Mouse (Mus musculus): Measurements from ENCODE around the gene Atf1.
A peak's percentile ranks its signal among the peaks of the same experiment; 100 is the strongest.

Gene Atf1

GRCm38 (mm10) chr15:100216173-100216572, 11.4 kb upstream of the Atf1 start:
- DNase-seq (ENCODE audit: low spot score), result no peak

GRCm38 (mm10) chr15:100218018-100218417, 9.6 kb upstream of the Atf1 start:
- DNase-seq (ENCODE audit: low spot score), result no peak

- DNase-seq (ENCODE audit: low spot score), result peak; percentile 70
Observed at GRCm38 (mm10) chr15:100219396-100219795, 8.2 kb upstream of the Atf1 start.

- DNase-seq (ENCODE audit: low spot score), result no peak
Observed at GRCm38 (mm10) chr15:100220916-100221315, 6.7 kb upstream of the Atf1 start.

DNA sequence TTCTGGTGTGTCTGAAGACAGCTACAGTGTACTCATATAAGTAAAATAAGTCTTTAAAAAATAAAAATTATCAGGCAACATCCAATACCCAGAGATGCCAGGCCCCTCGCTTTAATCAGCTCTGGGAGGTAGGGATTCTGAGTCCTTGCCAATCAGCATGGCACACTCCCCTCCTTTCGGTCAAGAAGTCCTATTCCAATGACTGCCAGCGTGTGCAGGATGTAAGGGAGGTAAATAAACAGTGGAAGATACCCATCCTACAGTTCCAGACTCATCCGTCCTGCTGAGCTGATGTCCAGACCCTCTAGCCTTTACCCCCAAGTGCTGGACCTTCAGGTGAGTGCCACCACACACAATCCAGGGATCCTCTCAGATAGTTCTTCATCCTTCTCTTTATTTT, 2.2 kb upstream of the Atf1 start:
- DNase-seq (ENCODE audit: low spot score), result no peak

GRCm38 (mm10) chr15:100225891-100226290, 1.7 kb upstream of the Atf1 start:
- DNase-seq (ENCODE audit: low spot score), result no peak

DNA sequence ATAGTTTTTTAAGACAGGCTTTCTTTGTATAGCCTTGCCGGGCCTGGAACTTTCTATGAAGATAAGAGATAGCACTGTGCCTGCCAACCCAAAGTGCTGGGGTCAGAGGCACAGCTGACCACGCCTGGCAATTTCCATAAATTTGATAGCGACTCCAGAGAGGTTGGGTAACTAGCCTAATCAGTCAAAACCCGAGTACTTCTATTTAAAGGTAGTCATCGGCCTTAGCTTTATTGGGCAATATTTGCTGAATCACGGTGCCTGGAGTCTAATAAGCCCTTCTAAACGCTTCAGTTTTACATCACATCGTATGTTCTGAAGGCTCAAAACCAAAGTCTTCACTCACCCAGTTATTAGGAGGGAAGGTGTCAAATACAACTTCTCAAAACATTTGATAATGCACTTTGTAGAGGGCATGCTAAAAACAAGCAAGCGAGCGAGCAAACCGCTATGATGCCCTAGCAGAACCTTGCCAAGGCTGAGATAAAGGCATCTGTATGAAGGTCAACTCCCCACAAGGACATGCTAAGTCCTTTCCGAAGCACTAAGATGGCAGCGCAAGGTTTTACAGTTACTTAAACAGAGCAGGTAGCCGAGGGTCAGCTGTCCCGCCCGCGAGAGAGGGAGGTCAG, 472 bp upstream of the Atf1 start:
- DNase-seq (ENCODE audit: low spot score), result peak; percentile 43

GRCm38 (mm10) chr15:100228535-100229336, 1.1 kb downstream of the Atf1 start:
- DNase-seq (ENCODE audit: low spot score), result no peak

GRCm38 (mm10) chr15:100230655-100231054, 3.0 kb downstream of the Atf1 start:
- DNase-seq (ENCODE audit: low spot score), result no peak

GRCm38 (mm10) chr15:100231616-100232525, 4.3 kb downstream of the Atf1 start:
- DNase-seq (ENCODE audit: low spot score), result no peak

DNA sequence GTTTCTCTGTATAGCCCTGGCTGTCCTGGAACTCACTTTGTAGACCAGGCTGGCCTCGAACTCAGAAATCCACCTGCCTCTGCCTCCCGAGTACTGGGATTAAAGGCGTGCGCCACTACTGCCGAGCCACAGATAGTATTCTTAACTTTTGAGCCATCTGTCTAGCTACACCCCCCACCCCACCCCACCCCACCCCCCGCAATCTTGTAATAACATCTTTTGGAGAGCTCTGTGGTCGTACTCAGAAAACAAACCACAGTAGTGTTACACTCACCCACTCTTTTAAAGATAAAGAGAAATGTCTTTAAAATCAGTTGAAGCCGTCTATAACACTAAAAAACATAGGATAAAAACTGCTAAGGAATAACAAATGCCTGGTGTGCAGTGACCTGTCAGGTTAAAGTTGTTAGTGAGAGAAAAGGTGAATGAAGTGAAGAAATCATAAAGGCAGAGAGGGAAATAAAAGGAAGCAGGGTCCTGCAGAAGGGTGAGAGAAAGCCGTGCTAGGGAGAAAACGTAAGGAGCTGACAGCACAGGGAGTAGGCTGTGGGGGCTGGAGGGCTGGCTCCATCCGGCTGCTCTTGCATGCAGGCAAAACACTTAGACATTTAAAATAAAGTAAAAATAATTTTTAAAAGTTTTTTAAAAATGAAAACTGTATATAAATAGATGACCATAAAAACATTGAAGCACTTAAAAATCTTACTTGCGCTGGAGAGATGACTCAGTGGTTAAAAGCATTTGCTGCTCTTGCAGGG, 7.8 kb downstream of the Atf1 start:
- no peak for DNase-seq (ENCODE audit: low spot score)

DNA sequence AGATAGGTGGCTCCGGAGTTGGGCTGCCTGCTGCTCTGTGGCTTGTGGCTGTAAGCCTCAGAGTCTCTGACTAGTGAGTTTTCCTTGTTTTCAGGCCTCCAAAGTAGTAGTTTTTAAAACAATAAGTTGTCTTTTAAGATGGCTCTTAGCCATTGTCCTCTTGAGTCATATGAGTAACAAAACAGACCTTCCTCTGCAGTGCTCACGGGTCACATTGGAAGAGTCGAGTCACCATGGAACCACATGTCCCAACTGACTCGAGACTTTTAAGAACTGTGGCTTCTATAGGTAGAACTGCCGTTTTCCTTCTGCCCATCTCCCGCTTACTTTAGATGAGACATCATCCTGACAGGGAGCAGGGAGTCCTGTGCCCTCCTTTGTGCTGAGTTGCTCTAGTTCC, 9.3 kb downstream of the Atf1 start:
- DNase-seq (ENCODE audit: low spot score), result no peak

DNA sequence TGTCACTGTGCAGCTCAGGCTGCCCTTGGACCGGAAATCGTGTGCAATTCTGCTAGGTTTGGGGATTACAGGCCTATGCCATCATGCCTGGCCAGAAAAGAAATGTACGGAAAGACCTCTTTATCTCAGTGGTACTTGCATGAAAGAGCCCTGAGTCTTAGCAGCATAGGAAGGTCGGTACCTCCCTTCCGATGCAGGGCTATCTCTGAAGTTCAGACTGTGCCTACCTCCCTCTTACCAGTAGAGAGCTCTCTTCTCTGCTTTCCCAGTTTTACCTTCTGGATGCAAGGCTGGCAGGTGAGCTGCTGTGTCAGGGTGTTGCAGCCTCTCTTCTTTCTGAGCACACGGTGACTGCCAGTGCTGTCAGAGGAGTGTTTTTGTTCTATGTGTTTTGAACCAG, 14.2 kb downstream of the Atf1 start:
- DNase-seq (ENCODE audit: low spot score), result no peak

- DNase-seq (ENCODE audit: low spot score), result no peak
Observed at GRCm38 (mm10) chr15:100245951-100246350, 18.3 kb downstream of the Atf1 start.

- no peak for DNase-seq (ENCODE audit: low spot score)
Observed at GRCm38 (mm10) chr15:100247296-100247695, 19.7 kb downstream of the Atf1 start.

DNA sequence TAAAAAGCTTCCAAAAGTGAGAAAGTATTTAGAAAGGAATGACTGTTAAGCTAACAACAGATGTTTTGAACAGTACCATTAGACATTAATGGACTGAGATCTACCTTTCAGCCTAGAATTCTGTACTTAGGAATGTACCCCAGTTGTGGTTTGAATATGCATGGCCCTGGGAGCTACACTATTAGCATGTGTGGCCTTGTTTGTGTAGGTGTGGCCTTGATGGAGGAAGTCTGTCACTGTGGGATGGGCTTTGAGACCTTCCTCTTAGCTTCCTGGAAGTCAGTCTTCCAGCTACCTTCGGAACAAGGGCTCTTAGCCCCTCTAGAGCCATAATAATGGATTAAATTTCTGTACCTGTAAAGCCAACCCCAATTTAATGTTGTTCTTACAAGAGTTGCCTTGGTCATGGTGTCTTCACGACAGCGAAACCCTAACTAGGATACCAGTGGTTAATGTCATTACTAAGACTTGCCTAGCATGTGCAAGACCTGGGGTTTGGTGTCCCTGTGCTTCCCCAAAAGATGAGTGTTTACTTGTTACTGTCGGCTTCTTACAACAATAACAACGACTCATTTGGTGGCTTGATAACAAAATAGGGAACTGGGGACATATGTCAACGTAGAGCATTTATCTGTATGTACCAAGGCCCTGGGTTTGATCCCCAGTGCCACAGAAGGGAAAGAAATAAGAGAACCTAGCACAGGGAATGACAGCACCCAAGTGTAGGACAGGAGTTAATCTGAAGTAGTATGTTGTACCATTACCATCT, 21.2 kb downstream of the Atf1 start:
- DNase-seq (ENCODE audit: low spot score), result no peak

- no peak for DNase-seq (ENCODE audit: low spot score)
Observed at GRCm38 (mm10) chr15:100251153-100251780, 23.6 kb downstream of the Atf1 start.

DNA sequence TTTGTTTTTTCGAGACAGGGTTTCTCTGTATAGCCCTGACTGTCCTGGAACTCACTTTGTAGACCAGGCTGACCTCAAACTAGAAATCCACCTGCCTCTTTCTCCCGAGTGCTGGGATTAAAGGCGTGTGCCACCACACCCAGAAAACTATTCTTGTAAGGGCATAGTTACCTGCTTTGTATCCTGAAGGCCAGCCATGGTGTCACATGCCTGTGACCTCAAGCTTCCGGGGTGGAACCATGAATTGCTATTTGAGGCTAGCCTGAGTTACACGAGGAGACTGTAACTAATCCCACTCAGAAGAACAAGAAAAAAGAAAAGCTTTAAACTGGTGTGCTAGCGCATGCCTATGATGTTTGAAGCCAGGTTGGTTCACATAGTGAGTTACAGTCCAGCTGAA, 28.8 kb downstream of the Atf1 start:
- no peak for DNase-seq (ENCODE audit: low spot score)

DNA sequence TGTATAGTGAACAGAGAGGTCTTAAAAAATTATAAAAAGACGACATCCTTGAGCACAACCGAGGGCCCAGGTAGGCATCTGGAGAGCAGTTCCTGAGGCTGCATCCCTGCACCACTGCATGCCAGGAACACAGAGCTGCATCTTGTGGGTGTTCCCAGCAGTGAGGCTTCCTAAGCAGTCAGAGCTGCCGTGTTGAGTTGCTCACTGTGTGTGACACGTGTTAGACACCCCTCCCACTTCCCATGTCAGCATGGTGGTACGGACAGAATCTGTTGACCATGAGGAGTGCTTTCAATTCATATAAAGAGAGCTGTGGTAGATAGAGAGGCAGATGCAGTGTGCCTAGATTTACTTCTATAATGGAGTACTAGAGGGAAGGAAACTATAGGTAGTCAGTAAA, 29.7 kb downstream of the Atf1 start:
- DNase-seq (ENCODE audit: low spot score), result no peak

GRCm38 (mm10) chr15:100258646-100259425, 31.2 kb downstream of the Atf1 start:
- no peak for DNase-seq (ENCODE audit: low spot score)
